Mouse (Mus musculus) spleen, embryonic (tissue): ENCODE measurements at regions not wholly inside any gene's neighbourhood (a gene's known extent, or its start where the extent isn't known, plus 50 kb on each side); places are given as distances from the start of the nearest gene placed in this dataset.

ENCODE experiments used
- CTCF ChIA-PET: fragments of 350-600 bp; sonication (Branson Sonifier 250); formaldehyde crosslinking; loops from one replicate; lab custom pipeline; 2022; lab: Charles Lee

- CTCF ChIA-PET = no interaction called here
Observed at GRCm38 (mm10) chr4:55134339-55134738, 189.5 kb downstream of the Zfp462 start.

- CTCF ChIA-PET = no interaction called here
Observed at GRCm38 (mm10) chr4:55134791-55135190, 189.9 kb downstream of the Zfp462 start.

- CTCF ChIA-PET = no interaction called here
Observed at GRCm38 (mm10) chr4:55136283-55136682, 191.4 kb downstream of the Zfp462 start.

- CTCF ChIA-PET = no interaction called here
Observed at GRCm38 (mm10) chr4:55137781-55138394, 193.0 kb downstream of the Zfp462 start.

GRCm38 (mm10) chr4:55141317-55141716 lies 196.5 kb downstream of the Zfp462 start:
- CTCF ChIA-PET = no interaction called here

- CTCF ChIA-PET = no interaction called here
Observed at GRCm38 (mm10) chr4:55141923-55142732, 197.3 kb downstream of the Zfp462 start.

- CTCF ChIA-PET = no interaction called here
Observed at GRCm38 (mm10) chr4:55143400-55143799, 198.6 kb downstream of the Zfp462 start.

GRCm38 (mm10) chr4:55144995-55145394 lies 200.1 kb downstream of the Zfp462 start:
- CTCF ChIA-PET = no interaction called here

GRCm38 (mm10) chr4:55145968-55146367 lies 201.1 kb downstream of the Zfp462 start:
- CTCF ChIA-PET = no interaction called here

GRCm38 (mm10) chr4:55148380-55148779 lies 201.5 kb upstream of the Rad23b start:
- CTCF ChIA-PET = no interaction called here

GRCm38 (mm10) chr4:55154556-55154955 lies 195.3 kb upstream of the Rad23b start:
- CTCF ChIA-PET = no interaction called here

GRCm38 (mm10) chr4:55158166-55158739 lies 191.6 kb upstream of the Rad23b start:
- CTCF ChIA-PET = no interaction called here

GRCm38 (mm10) chr4:55166266-55166665 lies 183.6 kb upstream of the Rad23b start:
- CTCF ChIA-PET = no interaction called here

GRCm38 (mm10) chr4:55169063-55169462 lies 180.8 kb upstream of the Rad23b start:
- CTCF ChIA-PET = no interaction called here

- CTCF ChIA-PET = no interaction called here
Observed at GRCm38 (mm10) chr4:55172334-55172891, 177.4 kb upstream of the Rad23b start.

- CTCF ChIA-PET = no interaction called here
Observed at GRCm38 (mm10) chr4:55176026-55176425, 173.8 kb upstream of the Rad23b start.

- CTCF ChIA-PET = no interaction called here
Observed at GRCm38 (mm10) chr4:55179456-55179855, 170.4 kb upstream of the Rad23b start.

GRCm38 (mm10) chr4:55183519-55183918 lies 166.3 kb upstream of the Rad23b start:
- CTCF ChIA-PET = no interaction called here

- CTCF ChIA-PET = no interaction called here
Observed at GRCm38 (mm10) chr4:55188716-55189115, 161.1 kb upstream of the Rad23b start.

GRCm38 (mm10) chr4:55190586-55190985 lies 159.3 kb upstream of the Rad23b start:
- CTCF ChIA-PET = no interaction called here

- CTCF ChIA-PET = no interaction called here
Observed at GRCm38 (mm10) chr4:55194061-55194460, 155.8 kb upstream of the Rad23b start.

- CTCF ChIA-PET = no interaction called here
Observed at GRCm38 (mm10) chr4:55194552-55194951, 155.3 kb upstream of the Rad23b start.
